Mouse (Mus musculus) left cerebral cortex, postnatal 36 days (tissue): ENCODE measurements around the gene Hist1h1c. TPM values are rescaled to one million over a fixed set of nuclear protein-coding genes. Genes with fewer than 3 reads are reported as not detected.
"Not testable (repeated sequence)": the region's sequence is repeated elsewhere in the genome, so short reads cannot be mapped to it uniquely, and the experiment has no call there.

Experiments used
- DNase-seq, 2 experiments: peaks; one replicate each; pipeline ENCODE4 v3.0.0; 2021 to 2022; ENCODE audit warnings: low spot score in 2 of 2, mixed read lengths in 1 of 2
- intact Hi-C: fragments of 180-260 bp; cut with DNase I; formaldehyde crosslinking; loops from one replicate; pipeline ENCODE4 v1.15.1; 2025
- total RNA-seq, 2 experiments: library from RNA; stranded (reverse); gene quantifications; 2 replicates each; pipeline ENCODE4 v1.2.3; 2021

The Hist1h1c gene
- total RNA-seq, 2 experiments from 2014 or later, result 68.2 to 74.7 TPM

DNA sequence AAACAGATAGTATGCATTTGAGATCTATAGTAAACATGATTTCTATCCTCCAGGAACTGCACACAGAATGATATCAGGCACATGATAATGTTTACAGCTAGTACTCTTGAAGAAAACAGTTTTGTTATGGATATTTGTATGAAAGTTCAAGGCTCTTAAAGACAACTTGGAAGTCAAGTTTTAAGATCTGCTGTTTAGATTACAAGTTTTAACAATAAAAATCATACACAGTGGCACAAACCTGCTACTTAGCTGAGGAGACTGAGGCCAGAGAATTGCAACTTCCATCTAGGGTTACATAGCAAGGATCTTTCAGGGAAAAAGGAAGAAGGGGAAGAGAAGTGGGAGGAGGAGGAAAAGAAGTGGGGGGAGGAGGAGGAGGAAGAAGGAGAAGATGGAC lies 16.4 kb downstream of the Hist1h1c start:
- intact Hi-C loops, result loop anchor here (5.0 kb wide), 1 partner anchor 1718 kb away; the partner anchor contains the start of genes Hist1h2ah and Hist1h2bk
- no peak for DNase-seq

GRCm38 (mm10) chr13:23756790-23757189 lies 18.2 kb downstream of the Hist1h1c start, which contains the start of gene Hist1h4b:
Hist1h4b (plus strand) TSS chr13:23757013.
- DNase-seq, result peak; percentile 84 to 86
- intact Hi-C loops, result loop anchor here (5.0 kb wide), 1 partner anchor 1719 kb away; the partner anchor contains the start of genes Hist1h2ah and Hist1h2bk

- intact Hi-C loops, result loop anchor here (5.0 kb wide), 1 partner anchor 1720 kb away; the partner anchor contains the start of genes Hist1h2ah and Hist1h2bk
- no peak for DNase-seq
Observed at GRCm38 (mm10) chr13:23757211-23757773, 18.7 kb downstream of the Hist1h1c start.

GRCm38 (mm10) chr13:23757921-23758320 lies 19.3 kb downstream of the Hist1h1c start:
- DNase-seq, result no peak
- intact Hi-C loops, result loop anchor here (5.0 kb wide), 1 partner anchor 1721 kb away; the partner anchor contains the start of genes Hist1h2ah and Hist1h2bk

GRCm38 (mm10) chr13:23759251-23759771 lies 20.7 kb downstream of the Hist1h1c start:
- DNase-seq, result no peak
- intact Hi-C loops, result loop anchor here (5.0 kb wide), 1 partner anchor 1722 kb away; the partner anchor contains the start of genes Hist1h2ah and Hist1h2bk

DNA sequence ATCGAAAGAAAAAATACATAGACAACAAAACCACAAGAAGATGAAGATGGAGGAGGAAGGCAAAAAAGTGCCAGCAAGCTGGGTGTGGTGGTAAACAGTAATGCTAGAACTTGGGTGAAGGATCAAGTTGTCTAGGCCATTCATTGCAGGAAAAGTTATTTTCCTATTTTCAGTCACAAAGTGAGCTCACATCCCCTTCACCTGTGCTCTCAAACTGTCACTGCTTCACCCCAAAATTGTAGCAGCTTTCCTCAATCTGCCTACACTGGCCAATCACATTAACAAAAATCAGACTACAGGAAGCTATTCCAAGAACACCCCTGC lies 21.3 kb downstream of the Hist1h1c start:
- intact Hi-C loops, result loop anchor here (5.0 kb wide), 1 partner anchor 1723 kb away; the partner anchor contains the start of genes Hist1h2ah and Hist1h2bk
- no peak for DNase-seq

DNA sequence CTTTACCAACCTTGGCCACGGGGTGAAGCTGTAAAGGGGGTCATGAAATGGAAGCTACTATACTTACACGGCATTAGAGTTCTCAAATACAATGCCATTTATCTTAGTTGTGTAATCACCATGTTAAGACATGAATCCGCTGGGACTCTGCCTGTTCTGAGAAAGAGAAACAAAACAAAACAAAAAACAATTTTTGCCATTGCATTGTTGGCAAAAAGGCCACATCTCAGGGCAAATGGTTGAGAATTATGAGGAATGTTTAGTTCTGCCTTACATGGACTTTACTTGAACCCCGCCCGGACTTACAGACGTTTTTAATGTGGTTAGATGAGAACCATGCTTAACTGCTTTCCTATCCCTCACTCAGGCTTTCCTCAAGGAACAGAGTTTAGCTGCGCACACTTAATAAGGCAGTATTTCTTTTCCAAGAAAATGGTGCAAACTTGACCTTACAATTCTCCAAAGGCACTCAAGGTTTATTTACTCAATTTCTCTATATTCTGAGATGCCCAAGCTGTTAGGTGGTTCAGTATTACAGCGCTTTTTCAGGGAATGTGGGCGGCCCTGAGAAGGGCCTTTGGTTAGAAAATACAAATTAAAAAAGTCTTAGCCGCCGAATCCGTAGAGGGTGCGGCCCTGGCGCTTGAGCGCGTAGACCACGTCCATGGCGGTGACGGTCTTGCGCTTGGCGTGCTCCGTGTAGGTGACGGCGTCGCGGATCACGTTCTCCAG lies 21.8 kb downstream of the Hist1h1c start:
- no peak for DNase-seq
- intact Hi-C loops, result no loop called here

DNA sequence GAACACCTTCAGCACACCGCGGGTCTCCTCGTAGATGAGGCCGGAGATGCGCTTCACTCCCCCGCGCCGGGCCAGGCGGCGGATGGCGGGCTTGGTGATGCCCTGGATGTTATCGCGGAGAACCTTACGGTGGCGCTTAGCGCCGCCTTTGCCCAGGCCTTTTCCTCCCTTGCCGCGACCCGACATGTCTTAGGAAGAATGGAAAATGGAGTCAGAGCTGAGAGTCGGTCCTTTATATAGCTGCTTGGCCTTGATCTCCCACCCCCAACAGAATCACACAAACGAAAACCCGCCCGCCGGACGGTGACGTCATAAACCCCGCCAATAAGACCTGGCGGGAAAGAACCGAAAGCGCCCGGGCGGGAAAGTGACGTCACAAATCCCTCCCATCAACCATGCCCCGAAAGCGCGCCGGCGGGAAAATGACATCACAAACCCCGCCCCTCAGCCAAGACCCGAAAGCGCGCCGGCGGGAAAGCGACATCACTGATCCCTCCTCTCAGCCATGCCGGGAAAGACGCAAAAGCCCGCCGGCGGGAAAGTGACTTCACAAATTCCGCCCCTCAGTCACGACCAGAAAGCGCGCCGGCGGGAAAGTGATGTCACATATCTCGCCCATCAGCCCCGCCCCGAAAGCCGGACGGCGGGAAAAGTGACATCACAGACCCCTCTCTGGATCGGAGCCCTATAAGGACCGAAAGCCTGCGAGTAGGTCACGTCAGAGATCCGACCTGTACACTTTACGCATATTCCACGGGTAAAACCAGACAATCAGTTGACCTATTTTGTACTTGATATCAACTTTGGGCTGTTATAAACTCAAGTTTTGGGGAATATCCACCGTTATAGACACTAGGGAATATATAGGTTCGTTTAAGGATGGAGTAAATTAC lies 22.6 kb downstream of the Hist1h1c start, which contains the start of gene Hist1h4a:
Hist1h4a (minus strand) TSS at position 259 of the 893 bp plus-strand sequence.
- intact Hi-C loops, result no loop called here

GRCm38 (mm10) chr13:23761871-23762821 lies 23.5 kb downstream of the Hist1h1c start, which contains the start of gene Hist1h3a:
Hist1h3a (minus strand) TSS chr13:23762386.
- intact Hi-C loops, result not testable (repeated sequence)
- DNase-seq, result peak; percentile 52 to 53

More for the DNA sequence above, 22.6 kb downstream of the Hist1h1c start, which contains the start of gene Hist1h4a:
- DNase-seq, result peak; percentile 97 to 98

- no peak for DNase-seq
- intact Hi-C loops, result no loop called here
Observed at GRCm38 (mm10) chr13:23763242-23763585, 24.6 kb downstream of the Hist1h1c start.

DNA sequence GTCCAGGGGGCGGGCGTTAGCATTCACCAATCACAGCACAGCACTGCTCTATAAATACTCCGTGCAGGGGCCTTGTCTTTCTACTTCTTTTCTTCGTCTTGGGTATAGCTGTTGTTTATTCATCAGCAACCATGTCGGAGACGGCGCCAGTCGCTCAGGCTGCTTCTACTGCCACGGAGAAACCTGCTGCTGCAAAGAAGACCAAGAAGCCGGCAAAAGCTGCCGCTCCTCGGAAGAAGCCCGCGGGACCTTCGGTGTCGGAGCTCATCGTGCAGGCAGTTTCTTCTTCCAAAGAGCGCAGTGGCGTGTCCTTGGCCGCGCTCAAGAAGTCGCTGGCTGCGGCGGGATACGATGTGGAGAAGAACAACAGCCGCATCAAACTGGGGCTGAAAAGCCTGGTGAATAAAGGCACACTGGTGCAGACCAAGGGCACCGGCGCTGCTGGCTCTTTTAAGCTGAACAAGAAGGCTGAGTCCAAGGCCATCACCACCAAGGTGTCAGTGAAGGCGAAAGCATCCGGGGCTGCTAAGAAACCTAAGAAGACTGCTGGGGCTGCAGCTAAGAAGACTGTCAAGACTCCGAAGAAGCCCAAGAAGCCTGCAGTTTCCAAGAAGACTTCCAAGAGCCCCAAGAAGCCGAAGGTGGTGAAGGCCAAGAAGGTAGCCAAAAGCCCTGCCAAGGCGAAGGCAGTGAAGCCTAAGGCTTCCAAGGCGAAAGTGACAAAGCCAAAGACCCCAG lies 25.1 kb downstream of the Hist1h1c start, which contains the start of gene Hist1h1a:
Hist1h1a (plus strand) TSS at position 81 of the 738 bp plus-strand sequence.
- DNase-seq, result peak; percentile 81 to 83
- intact Hi-C loops, result no loop called here

GRCm38 (mm10) chr13:23764324-23765171 lies 25.9 kb downstream of the Hist1h1c start:
- no peak for DNase-seq
- intact Hi-C loops, result no loop called here

- intact Hi-C loops, result no loop called here
Observed at GRCm38 (mm10) chr13:23765172-23765513, 26.5 kb downstream of the Hist1h1c start.

DNA sequence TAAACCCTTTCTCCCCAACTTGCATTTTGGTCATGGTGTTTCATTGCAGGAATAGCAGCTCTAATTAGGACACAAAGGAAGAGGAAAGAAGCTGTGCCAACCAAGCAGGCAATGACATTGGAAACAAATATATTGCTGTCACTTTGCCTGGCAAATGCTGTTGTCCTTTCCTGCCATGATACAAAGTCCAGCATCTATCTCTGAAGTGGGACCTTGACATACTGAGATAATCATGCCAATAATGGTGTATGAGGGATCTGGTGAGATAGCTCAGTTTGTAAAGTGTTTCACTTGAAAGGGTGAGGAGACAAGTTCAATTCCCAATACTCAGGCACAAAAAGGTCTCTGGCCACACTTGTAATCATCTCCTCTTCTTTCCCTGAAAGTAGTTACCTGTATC lies 28.2 kb downstream of the Hist1h1c start:
- intact Hi-C loops, result no loop called here
- DNase-seq, result no peak

More at GRCm38 (mm10) chr13:23765172-23765513, 26.5 kb downstream of the Hist1h1c start:
- no peak for DNase-seq

DNA sequence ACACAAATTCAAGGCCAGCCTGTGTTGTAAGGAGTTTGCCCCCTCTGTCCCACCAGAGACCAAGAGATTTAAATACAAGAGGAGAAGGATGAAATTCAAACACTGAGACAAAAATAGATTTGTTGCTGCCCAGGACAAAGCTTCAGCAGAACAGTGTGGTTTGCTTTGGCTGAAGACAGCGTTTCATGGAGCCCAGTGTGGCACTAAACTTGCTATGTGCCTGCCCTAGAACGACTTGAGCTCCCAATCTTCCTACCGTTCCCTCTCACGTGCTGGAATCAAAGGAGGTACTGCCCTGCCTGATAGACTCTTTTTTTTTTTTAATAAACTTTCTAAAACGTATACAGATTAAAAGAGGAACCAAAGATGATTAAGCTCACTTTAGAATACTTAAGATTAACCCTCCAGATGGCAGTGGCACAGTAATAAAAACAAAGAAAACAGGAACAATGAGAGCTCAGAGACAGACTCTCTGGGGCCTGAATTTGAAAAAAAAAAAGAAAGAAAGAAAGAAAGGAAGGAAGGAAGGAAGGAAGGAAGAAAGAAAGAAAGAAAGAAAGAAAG lies 30.3 kb downstream of the Hist1h1c start:
- DNase-seq, result no peak
- intact Hi-C loops, result no loop called here

GRCm38 (mm10) chr13:23769613-23770012 lies 31.0 kb downstream of the Hist1h1c start, which contains the start of gene Trim38:
Trim38 (plus strand) TSS chr13:23769913.
- intact Hi-C loops, DNase-seq: not testable (repeated sequence)
